ENCODE assay signal across 8 mouse cellular contexts in genomic region chr16:5049774-5050234, GRCm38 (mm10). TPM values are rescaled to one million over a fixed set of nuclear protein-coding genes. Genes with fewer than 3 reads are reported as not detected.
DNase-seq lines count a peak whose midpoint lies in the region; ATAC-seq lines count a peak whose summit lies in the region.

Gene Glyr1 (minus strand): TSS chr16:5049863.
Gene Ubn1 (plus strand): TSS chr16:5050057.

- H3K27me3 ChIP-seq in hindbrain, embryonic 11.5 days (ENCODE audit: control insufficient read depth, insufficient read depth, low read length), result no peaks in the 10 kb centered on the region

- H3K27ac ChIP-seq in hindbrain, embryonic 11.5 days (ENCODE audit: low read depth, low read length), result peak within 1 kb of the TSS; percentile 90

- peaks cover 3% of the 10 kb centered on the region for H3K4me1 ChIP-seq in hindbrain, embryonic 11.5 days (replicated peaks; ENCODE audit: control insufficient read depth, insufficient read depth, low read length)

- H3K9me3 ChIP-seq in hindbrain, embryonic 11.5 days (ENCODE audit: control insufficient read depth, low read length), result no peaks in the 10 kb centered on the region

- peak within 1 kb of the TSS; percentile 92 for H3K4me2 ChIP-seq in hindbrain, embryonic 11.5 days (replicated peaks; ENCODE audit: low read depth, low read length)

- peak; percentile 100 for ATAC-seq in hindbrain, embryonic 11.5 days (ENCODE audit: low FRiP score)

- DNase-seq in Muller cell, postnatal 12 days (ENCODE audit: inconsistent ontology term), result peak; percentile 100
- DNase-seq in cerebellum, adult 9-11 months, result peak; percentile 100
- DNase-seq in frontal cortex, adult 2 months (ENCODE audit: extremely low spot score in 1 of 2, low spot score in 1 of 2), result peak; percentile 98 to 99
- DNase-seq in hindbrain, embryonic 11.5 days (ENCODE audit: low spot score), result peak; percentile 100
- peak; percentile 98 to 99 for DNase-seq in layer of hippocampus, postnatal 10 days (ENCODE audit: low spot score in 2 of 2)
- peak; percentile 100 for DNase-seq in lung, postnatal 10 days
- peak; percentile 99 for DNase-seq in ovary, postnatal 36 days (ENCODE audit: low spot score)
- DNase-seq in thymus, postnatal 25 days, result peak; percentile 99

- H3K4me3 ChIP-seq in hindbrain, embryonic 11.5 days (ENCODE audit: low read depth, low read length), result peak within 1 kb of the TSS; percentile 97

- H3K36me3 ChIP-seq in hindbrain, embryonic 11.5 days (ENCODE audit: control insufficient read depth, insufficient read depth, low read length), result peaks cover 3% of the 10 kb centered on the region; the same call in 1 of the 2 replicates

- WGBS in hindbrain, embryonic 11.5 days, result under 1% methylated on average over 42 of the region's 56 CpGs

- peak within 1 kb of the TSS; percentile 96 for H3K9ac ChIP-seq in hindbrain, embryonic 11.5 days (ENCODE audit: low read depth, low read length)

RNA-seq across cellular contexts. Expression of gene Glyr1, which starts in this region (rescaled TPM):
- 139 and 151 TPM in 2 replicates for polyA plus RNA-seq in frontal cortex, adult 2 months (2012; rRNA removed)
- polyA plus RNA-seq in hindbrain, embryonic 11.5 days (2014; fragmentation: Nextera tagmentation; extraction: Ambion mirVana), result 112 and 168 TPM in 2 replicates
- total RNA-seq in layer of hippocampus, postnatal 10 days (2021), result 100 to 1,000 TPM; 129 to 132 TPM

RNA-seq across cellular contexts. Expression of gene Ubn1, which starts in this region (rescaled TPM):
- 28.6 and 34.9 TPM in 2 replicates for polyA plus RNA-seq in frontal cortex, adult 2 months (2012; rRNA removed)
- polyA plus RNA-seq in hindbrain, embryonic 11.5 days (2014; fragmentation: Nextera tagmentation; extraction: Ambion mirVana), result 23.4 and 25.1 TPM in 2 replicates
- 10 to 100 TPM; 34.1 to 36.5 TPM for total RNA-seq in layer of hippocampus, postnatal 10 days (2021)

Comparison
In these comparisons a context has a peak if more than half of its experiments do, and no peak if none do; other contexts are left out.
1. Peak in every context shown above with its lines: DNase-seq, ATAC-seq, H3K4me3 ChIP-seq and H3K27ac ChIP-seq.